Mouse (Mus musculus) heart, embryonic 15.5 days (tissue): ENCODE data around the gene Tunar. TPM values are rescaled to one million over a fixed set of nuclear protein-coding genes. Genes with fewer than 3 reads are reported as not detected.

Source experiments
- ATAC-seq: fragments of 200-750 bp; cut with Nextera tagmentation; replicated peaks from 2 replicates; pipeline ENCODE4 v1.8.0; 2017; ENCODE audit warnings: low read depth, moderate TSS enrichment; ENCODE audit not compliant: insufficient number of reproducible peaks, insufficient read depth, low FRiP score
- H3K27ac ChIP-seq: fragments of 300-500 bp; sonication (generic); 2 replicates; pipeline ENCODE4 v1.5.1; 2015; ENCODE audit warnings: mild to moderate bottlenecking, inconsistent platforms
- H3K27me3 ChIP-seq: fragments of 300-500 bp; sonication (generic); 2 replicates; pipeline ENCODE4 v1.6.1; 2015; ENCODE audit warnings: inconsistent platforms
- H3K36me3 ChIP-seq: fragments of 300-500 bp; sonication (generic); 2 replicates; pipeline ENCODE4 v1.6.1; 2015; ENCODE audit warnings: mild to moderate bottlenecking, inconsistent platforms
- H3K4me1 ChIP-seq: fragments of 300-500 bp; sonication (generic); replicated peaks from 2 replicates; pipeline ENCODE4 v1.6.1; 2015; ENCODE audit warnings: inconsistent platforms
- H3K4me2 ChIP-seq: fragments of 300-500 bp; sonication (generic); 2 replicates; pipeline ENCODE4 v1.6.1; 2015; ENCODE audit warnings: inconsistent platforms, mild to moderate bottlenecking, moderate library complexity
- H3K4me3 ChIP-seq: fragments of 300-500 bp; sonication (generic); 2 replicates; pipeline ENCODE4 v1.5.1; 2015; ENCODE audit warnings: mild to moderate bottlenecking, inconsistent platforms
- H3K9ac ChIP-seq: fragments of 300-500 bp; sonication (generic); 2 replicates; pipeline ENCODE4 v1.6.1; 2015; ENCODE audit warnings: mild to moderate bottlenecking, inconsistent platforms
- H3K9me3 ChIP-seq: fragments of 300-500 bp; sonication (generic); replicated peaks from 2 replicates; pipeline ENCODE4 v1.6.1; 2016; ENCODE audit warnings: inconsistent platforms
- whole genome bisulfite sequencing: fragments of 180-500 bp; shearing (Covaris S2); methylation state at CpG from one replicate; pipeline ENCODE4 v1.1.7; 2015; ENCODE audit warnings: mixed read lengths; 5-methylcytosine and 5-hydroxymethylcytosine counted together
- polyA plus RNA-seq: library from polyadenylated mRNA; unstranded; fragments of >200 nt; fragmentation: Nextera tagmentation; extraction: Ambion mirVana; gene quantifications from 2 replicates; pipeline ENCODE4 v1.2.1, GENCODE M21; 2015

Gene Tunar
- polyA plus RNA-seq, 1 experiment from 2014 or later: not detected

- Histone ChIP-seq H3K9me3 (no peaks in the 10 kb centered on the region), H3K4me3 (no peak overlapping the region), H3K9ac (no peak overlapping the region), H3K4me2 (no peak overlapping the region), H3K27ac (no peak overlapping the region), H3K36me3 (no peaks in the 10 kb centered on the region), H3K4me1 (no peaks in the 10 kb centered on the region), H3K27me3 (peaks cover 36% of the 10 kb centered on the region)
- ATAC-seq: no peak
- 40% methylated on average over 7 of the region's 7 CpGs for WGBS
Measured at GRCm38 (mm10) chr12:105344460-105344859, 10.8 kb downstream of the Tunar start.

GRCm38 (mm10) chr12:105346861-105347260 is 13.2 kb downstream of the Tunar start:
- H3K4me3 ChIP-seq: no peak overlapping the region
- no peak overlapping the region for H3K4me2 ChIP-seq
- no peak overlapping the region for H3K9ac ChIP-seq
- no peaks in the 10 kb centered on the region for H3K4me1 ChIP-seq
- 43% methylated on average over 4 of the region's 4 CpGs for WGBS
- ATAC-seq: no peak
- no peaks in the 10 kb centered on the region for H3K36me3 ChIP-seq
- no peak overlapping the region for H3K27ac ChIP-seq
- H3K9me3 ChIP-seq: no peaks in the 10 kb centered on the region
- H3K27me3 ChIP-seq: peaks cover 29% of the 10 kb centered on the region

GRCm38 (mm10) chr12:105347261-105347660 is 13.6 kb downstream of the Tunar start:
- Histone ChIP-seq H3K4me2 (no peak overlapping the region), H3K9me3 (no peaks in the 10 kb centered on the region)
- 80% methylated on average over 13 of the region's 13 CpGs for whole genome bisulfite sequencing

GRCm38 (mm10) chr12:105354266-105354665 is 20.6 kb downstream of the Tunar start:
- Histone ChIP-seq H3K9me3 (no peaks in the 10 kb centered on the region), H3K4me2 (no peak overlapping the region), H3K4me3 (no peak overlapping the region), H3K4me1 (no peaks in the 10 kb centered on the region), H3K27me3 (peaks cover 40% of the 10 kb centered on the region), H3K9ac (no peak overlapping the region), H3K36me3 (no peaks in the 10 kb centered on the region), H3K27ac (no peak overlapping the region)
- 63% methylated on average over 9 of the region's 9 CpGs for WGBS
- no peak for ATAC-seq

More at GRCm38 (mm10) chr12:105347261-105347660, 13.6 kb downstream of the Tunar start:
- Histone ChIP-seq H3K4me1 (no peaks in the 10 kb centered on the region), H3K9ac (no peak overlapping the region), H3K27ac (no peak overlapping the region), H3K27me3 (peaks cover 31% of the 10 kb centered on the region), H3K4me3 (no peak overlapping the region), H3K36me3 (no peaks in the 10 kb centered on the region)
- no peak for ATAC-seq

- Histone ChIP-seq H3K27me3 (peaks cover 42% of the 10 kb centered on the region), H3K9ac (no peak overlapping the region), H3K9me3 (no peaks in the 10 kb centered on the region), H3K4me3 (no peak overlapping the region), H3K27ac (no peak overlapping the region), H3K4me1 (no peaks in the 10 kb centered on the region), H3K4me2 (no peak overlapping the region), H3K36me3 (no peaks in the 10 kb centered on the region)
- ATAC-seq: no peak
- 76% methylated on average over 8 of the region's 8 CpGs for WGBS
Measured at GRCm38 (mm10) chr12:105354772-105355171, 21.1 kb downstream of the Tunar start.

- Histone ChIP-seq H3K4me3 (no peak overlapping the region), H3K27ac (no peak overlapping the region), H3K9me3 (no peaks in the 10 kb centered on the region), H3K4me1 (no peaks in the 10 kb centered on the region), H3K27me3 (peaks cover 40% of the 10 kb centered on the region), H3K36me3 (no peaks in the 10 kb centered on the region), H3K4me2 (no peak overlapping the region), H3K9ac (no peak overlapping the region)
- 87% methylated on average over 13 of the region's 13 CpGs for WGBS
- ATAC-seq: no peak
Measured at GRCm38 (mm10) chr12:105356781-105357180, 23.1 kb downstream of the Tunar start.

GRCm38 (mm10) chr12:105363648-105364047 is 30.0 kb downstream of the Tunar start:
- peaks cover 73% of the 10 kb centered on the region for H3K27me3 ChIP-seq
- WGBS: 75% methylated on average over 2 of the region's 2 CpGs
- no peak for ATAC-seq

GRCm38 (mm10) chr12:105374564-105374963 is 40.9 kb downstream of the Tunar start:
- no peaks in the 10 kb centered on the region for H3K36me3 ChIP-seq
- H3K9ac ChIP-seq: no peak overlapping the region
- H3K9me3 ChIP-seq: no peaks in the 10 kb centered on the region
- no peak overlapping the region for H3K27ac ChIP-seq
- 63% methylated on average over 8 of the region's 8 CpGs for WGBS
- no peak for ATAC-seq
- peaks cover 11% of the 10 kb centered on the region for H3K4me1 ChIP-seq
- H3K4me2 ChIP-seq: no peak overlapping the region
- H3K4me3 ChIP-seq: no peak overlapping the region
- peaks cover 96% of the 10 kb centered on the region for H3K27me3 ChIP-seq

More at GRCm38 (mm10) chr12:105363648-105364047, 30.0 kb downstream of the Tunar start:
- no peaks in the 10 kb centered on the region for H3K4me1 ChIP-seq
- no peak overlapping the region for H3K9ac ChIP-seq
- H3K4me2 ChIP-seq: no peak overlapping the region
- H3K27ac ChIP-seq: no peak overlapping the region
- H3K4me3 ChIP-seq: no peak overlapping the region
- H3K36me3 ChIP-seq: no peaks in the 10 kb centered on the region
- no peaks in the 10 kb centered on the region for H3K9me3 ChIP-seq

GRCm38 (mm10) chr12:105376976-105377375 is 43.3 kb downstream of the Tunar start:
- Histone ChIP-seq H3K4me2 (no peak overlapping the region), H3K9me3 (no peaks in the 10 kb centered on the region), H3K9ac (no peak overlapping the region), H3K4me1 (peaks cover 11% of the 10 kb centered on the region), H3K27ac (no peak overlapping the region), H3K27me3 (peaks cover 97% of the 10 kb centered on the region), H3K36me3 (no peaks in the 10 kb centered on the region), H3K4me3 (no peak overlapping the region)
- ATAC-seq: peak; percentile 71; the same call in 1 of the 2 replicates
- 24% methylated on average over 12 of the region's 12 CpGs for WGBS

- Histone ChIP-seq H3K9ac (no peak overlapping the region), H3K27ac (no peak overlapping the region), H3K36me3 (no peaks in the 10 kb centered on the region), H3K27me3 (peaks cover 89% of the 10 kb centered on the region), H3K4me2 (no peak overlapping the region), H3K4me3 (no peak overlapping the region), H3K9me3 (no peaks in the 10 kb centered on the region), H3K4me1 (peaks cover 1% of the 10 kb centered on the region)
- no peak for ATAC-seq
- 52% methylated on average over 7 of the region's 7 CpGs for WGBS
Measured at GRCm38 (mm10) chr12:105382733-105383132, 49.1 kb downstream of the Tunar start.

GRCm38 (mm10) chr12:105394671-105395070 is 61.0 kb downstream of the Tunar start:
- H3K9ac ChIP-seq: no peak overlapping the region
- no peaks in the 10 kb centered on the region for H3K4me1 ChIP-seq
- no peak overlapping the region for H3K4me2 ChIP-seq
- no peaks in the 10 kb centered on the region for H3K9me3 ChIP-seq
- no peaks in the 10 kb centered on the region for H3K36me3 ChIP-seq
- ATAC-seq: no peak
- 87% methylated on average over 7 of the region's 7 CpGs for WGBS
- peaks cover 47% of the 10 kb centered on the region for H3K27me3 ChIP-seq
- no peak overlapping the region for H3K27ac ChIP-seq
- H3K4me3 ChIP-seq: no peak overlapping the region

GRCm38 (mm10) chr12:105398172-105398571 is 64.5 kb downstream of the Tunar start:
- WGBS: 52% methylated on average over 5 of the region's 5 CpGs
- no peak overlapping the region for H3K9ac ChIP-seq

More at GRCm38 (mm10) chr12:105398172-105398571, 64.5 kb downstream of the Tunar start:
- no peak overlapping the region for H3K4me3 ChIP-seq
- H3K4me2 ChIP-seq: no peak overlapping the region
- no peak overlapping the region for H3K27ac ChIP-seq
- H3K9me3 ChIP-seq: no peaks in the 10 kb centered on the region
- no peaks in the 10 kb centered on the region for H3K4me1 ChIP-seq
- H3K27me3 ChIP-seq: peaks cover 29% of the 10 kb centered on the region
- no peak for ATAC-seq
- H3K36me3 ChIP-seq: no peaks in the 10 kb centered on the region
